In genomic region chr5:110526556-110526955, GRCm38 (mm10) we compare ENCODE assay signal across 20 mouse cellular contexts. TPM values are rescaled to one million over a fixed set of nuclear protein-coding genes. Genes with fewer than 3 reads are reported as not detected.
DNase-seq lines count a peak whose midpoint lies in the region; ATAC-seq and TF ChIP-seq lines count a peak whose summit lies in the region.
"Had no signal": no experiment of that assay in that cellular context is flagged by ENCODE, and none has a peak within 500 bp of the region (broad histone marks: within the 10 kb centered on the region; RNA-seq: fewer than 3 reads in every experiment).

No protein-coding gene starts in this region.

- no peaks in the 10 kb centered on the region for H3K9me3 ChIP-seq in hindbrain, postnatal 0 days (ENCODE audit: low read length)
- H3K9me3 ChIP-seq in hindbrain, embryonic 14.5 days (ENCODE audit: control insufficient read depth, low read length), result no peaks in the 10 kb centered on the region
- H3K9me3 ChIP-seq: forebrain, embryonic 15.5 days; heart, embryonic 13.5 days had no signal

- no peak overlapping the region for H3K9ac ChIP-seq in hindbrain, postnatal 0 days (replicated peaks; ENCODE audit: low read length)
- no peak overlapping the region for H3K9ac ChIP-seq in hindbrain, embryonic 14.5 days
- H3K9ac ChIP-seq: forebrain, embryonic 15.5 days; heart, embryonic 13.5 days had no signal

- no peaks in the 10 kb centered on the region for H3K79me2 ChIP-seq in myocyte (ENCODE audit: control insufficient read depth, insufficient read depth)

- H3K4me1 ChIP-seq in hindbrain, postnatal 0 days (ENCODE audit: insufficient read depth, low read length), result no peaks in the 10 kb centered on the region
- H3K4me1 ChIP-seq in hindbrain, embryonic 14.5 days (replicated peaks; ENCODE audit: control insufficient read depth, insufficient read depth, low read length), result no peaks in the 10 kb centered on the region; the same call in 1 of the 2 replicates
- H3K4me1 ChIP-seq: forebrain, embryonic 15.5 days had no signal

- peak; percentile 43; the same call in 1 of the 2 replicates for ATAC-seq in frontal cortex, adult (ENCODE audit: low TSS enrichment)
- no peak for ATAC-seq in hindbrain, postnatal 0 days
- ATAC-seq in hindbrain, embryonic 14.5 days (ENCODE audit: low FRiP score), result no peak
- ATAC-seq: forebrain, embryonic 15.5 days; intestine, postnatal 0 days had no signal

- no peaks in the 10 kb centered on the region for H3K36me3 ChIP-seq in hindbrain, postnatal 0 days (ENCODE audit: insufficient read depth, low read length)
- no peaks in the 10 kb centered on the region for H3K36me3 ChIP-seq in hindbrain, embryonic 14.5 days (replicated peaks; ENCODE audit: control insufficient read depth, insufficient read depth)
- H3K36me3 ChIP-seq in myocyte (ENCODE audit: control insufficient read depth, insufficient read depth), result no peaks in the 10 kb centered on the region
- H3K36me3 ChIP-seq: forebrain, embryonic 15.5 days; heart, embryonic 13.5 days had no signal

- H3K4me2 ChIP-seq in hindbrain, postnatal 0 days (ENCODE audit: low read depth, low read length), result no peak overlapping the region
- no peak overlapping the region for H3K4me2 ChIP-seq in hindbrain, embryonic 14.5 days (replicated peaks)
- H3K4me2 ChIP-seq in myocyte (ENCODE audit: low read depth), result no peak overlapping the region
- H3K4me2 ChIP-seq: forebrain, embryonic 15.5 days; heart, embryonic 13.5 days had no signal

- no peak overlapping the region for H3K4me3 ChIP-seq in hindbrain, postnatal 0 days (ENCODE audit: low read length)
- no peak overlapping the region for H3K4me3 ChIP-seq in hindbrain, embryonic 14.5 days (replicated peaks; ENCODE audit: low read length)
- no peak overlapping the region for H3K4me3 ChIP-seq in myocyte
- H3K4me3 ChIP-seq: forebrain, embryonic 15.5 days; heart, embryonic 13.5 days had no signal

- H3K27me3 ChIP-seq in hindbrain, postnatal 0 days (ENCODE audit: insufficient read depth, low read length), result no peaks in the 10 kb centered on the region
- H3K27me3 ChIP-seq in hindbrain, embryonic 14.5 days (ENCODE audit: control insufficient read depth, insufficient read depth, low read length), result no peaks in the 10 kb centered on the region
- peaks cover 23% of the 10 kb centered on the region for H3K27me3 ChIP-seq in myocyte (ENCODE audit: control insufficient read depth, insufficient read depth, insufficient read length)
- H3K27me3 ChIP-seq: CH12.LX; forebrain, embryonic 15.5 days had no signal

- no peak for TF ChIP-seq CTCF in hindbrain, postnatal 0 days (IDR thresholded peaks at IDR 0.05; ENCODE audit: low read depth)

- H3K27ac ChIP-seq in hindbrain, postnatal 0 days, result no peak overlapping the region
- H3K27ac ChIP-seq in hindbrain, embryonic 14.5 days, result no peak overlapping the region
- H3K27ac ChIP-seq: forebrain, embryonic 15.5 days; heart, embryonic 13.5 days had no signal

- no peak for DNase-seq in frontal cortex, postnatal 36 days (ENCODE audit: low spot score in 2 of 2)
- peak; percentile 27 for DNase-seq in hindbrain, postnatal 0 days (ENCODE audit: low spot score)
- DNase-seq in hindbrain, embryonic 14.5 days (ENCODE audit: low spot score), result no peak
- DNase-seq in 3T3-L1 (ENCODE audit: low read depth, low spot score), result peak; percentile 48
- DNase-seq in thymus, adult 18-20 months, result no peak
- DNase-seq: adrenal gland, adult 2 months; adrenal gland, postnatal 25 days; cerebellum, adult 2 months; cerebellum, postnatal 10 days; gastrocnemius, postnatal 25 days; heart, postnatal 36 days had no signal

- 66% methylated on average over 4 of the region's 4 CpGs for WGBS in hindbrain, postnatal 0 days
- WGBS in hindbrain, embryonic 14.5 days, result 71% methylated on average over 4 of the region's 4 CpGs

- TF ChIP-seq POLR2A in myocyte (IDR thresholded peaks at IDR 0.05; ENCODE audit: insufficient read length, low read depth), result no peak

- no peak overlapping the region for H3ac ChIP-seq in myocyte (ENCODE audit: control insufficient read depth, insufficient read length)

TF ChIP-seq in myocyte, 11 proteins besides CTCF, POLR2A, EP300 and RAD21:
- TF ChIP-seq MYOD1 (IDR thresholded peaks at IDR 0.05; ENCODE audit: control insufficient read depth in 1 of 3, insufficient read length in 2 of 3, low read depth in 2 of 3) (peak in 2 of 3 experiments; percentile 49 to 52), E2F4 (IDR thresholded peaks at IDR 0.05; ENCODE audit: insufficient read depth) (no peak), SRF (IDR thresholded peaks at IDR 0.05; ENCODE audit: control insufficient read depth, insufficient read length, low read depth) (no peak), POLR2AphosphoS2 (IDR thresholded peaks at IDR 0.05; ENCODE audit: insufficient read length, low read depth) (no peak), CEBPB (IDR thresholded peaks at IDR 0.05; ENCODE audit: insufficient read depth, poor library complexity, severe bottlenecking) (no peak), MYOG (IDR thresholded peaks at IDR 0.05; ENCODE audit: control insufficient read depth in 1 of 3, insufficient read depth in 1 of 3, insufficient read length in 2 of 3, low read depth in 2 of 3) (peak; percentile 45 to 81 (median 67))
TF ChIP-seq in myocyte: peak in this region for 2.

RNA-seq across cellular contexts. Expression of gene Galnt9, which starts 17.6 kb away (rescaled TPM):
- total RNA-seq in hindbrain, postnatal 0 days (2014; rRNA removed), result 26.7 and 27.8 TPM in 2 replicates
- polyA plus RNA-seq in hindbrain, postnatal 0 days (2015; fragmentation: Nextera tagmentation; extraction: Ambion mirVana), result 16.4 and 19.8 TPM in 2 replicates
- 23.9 and 26.9 TPM in 2 replicates for polyA plus RNA-seq in hindbrain, embryonic 14.5 days (2014; fragmentation: Nextera tagmentation; extraction: Ambion mirVana)
- 0.11 TPM for polyA plus RNA-seq in myocyte (2012; fragmentation: generic; extraction: Trizol)
- total RNA-seq: CH12.LX; gastrocnemius, adult 18-20 months; gastrocnemius, postnatal 25 days; granulocyte monocyte progenitor cell, adult 5-6 weeks; heart, postnatal 36 days had no signal
- polyA plus RNA-seq: heart, embryonic 13.5 days; heart, postnatal 0 days had no signal

Comparison
In these comparisons a context has a peak if more than half of its experiments do, and no peak if none do; other contexts are left out.
1. DNase-seq: peak in hindbrain, postnatal 0 days (single experiment) and 3T3-L1 (single experiment); none in frontal cortex, postnatal 36 days (0 of 2), hindbrain, embryonic 14.5 days (single experiment) and thymus, adult 18-20 months (0 of 2).
2. RNA of gene Galnt9, which starts 17.6 kb away (polyA plus RNA-seq): 23.9 to 26.9 TPM in hindbrain, embryonic 14.5 days and 16.4 to 19.8 TPM in hindbrain, postnatal 0 days; 0.11 TPM in myocyte (single experiment); every median in the first group is over 10 times any median in the second.